Mouse (Mus musculus) lung, postnatal 25 days (tissue): ENCODE results near the gene Tnp1.

ENCODE experiments used
- DNase-seq: peaks from one replicate; pipeline ENCODE4 v3.0.0; 2022; ENCODE audit warnings: low spot score

Gene Tnp1

GRCm38 (mm10) chr1:73006847-73007246 lies 8.9 kb downstream of the Tnp1 start:
- DNase-seq: no peak

- no peak for DNase-seq
These were observed 10.8 kb downstream of the Tnp1 start for GRCm38 (mm10) chr1:73004890-73005289.

DNA sequence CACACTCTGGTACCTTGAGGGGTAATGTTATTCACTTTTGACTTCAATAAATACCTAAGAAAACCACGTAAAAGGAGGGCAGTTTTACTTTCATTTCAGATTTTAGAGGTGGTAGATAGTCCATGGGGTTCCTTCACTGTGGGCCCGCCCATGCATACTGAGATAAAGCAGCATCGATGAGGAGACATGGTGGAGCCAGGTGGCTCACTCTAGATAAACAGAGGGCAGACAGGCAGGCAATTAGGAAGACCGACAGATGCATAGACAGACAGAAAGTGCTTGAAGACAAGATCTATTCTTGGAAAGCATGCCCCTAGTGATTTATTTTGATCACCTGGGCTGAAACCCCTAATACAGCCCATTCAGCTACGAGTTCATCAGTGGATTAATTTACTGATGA lies 13.1 kb downstream of the Tnp1 start:
- DNase-seq: no peak

GRCm38 (mm10) chr1:73001961-73002360 lies 13.7 kb downstream of the Tnp1 start:
- no peak for DNase-seq

GRCm38 (mm10) chr1:72994751-72995528 lies 20.8 kb downstream of the Tnp1 start:
- DNase-seq: no peak

DNA sequence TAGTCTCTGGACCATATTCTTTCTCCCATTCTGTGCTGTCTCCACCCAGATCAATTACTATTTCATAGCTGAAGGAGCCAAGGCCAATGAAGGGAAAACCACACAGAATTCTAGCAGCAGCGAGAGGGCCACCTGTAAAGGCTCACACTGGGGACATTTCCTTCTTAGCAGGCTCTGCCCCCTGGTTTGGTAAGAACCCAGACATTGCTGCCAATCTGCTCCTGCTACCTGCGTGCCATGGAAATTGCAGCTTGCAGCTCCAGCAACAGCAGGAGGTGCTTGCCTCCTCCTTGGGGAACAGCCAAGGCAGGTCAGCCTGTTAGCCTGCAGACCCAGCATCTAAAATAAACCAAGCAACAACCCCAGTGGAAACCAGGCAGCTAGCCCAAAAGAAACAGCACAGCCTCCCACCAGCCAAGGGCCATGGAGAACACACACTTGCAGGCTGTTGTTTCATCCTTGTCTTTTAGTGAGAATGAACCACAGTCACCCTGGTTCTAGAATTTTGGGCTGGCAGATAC lies 22.7 kb downstream of the Tnp1 start:
- DNase-seq: no peak

DNA sequence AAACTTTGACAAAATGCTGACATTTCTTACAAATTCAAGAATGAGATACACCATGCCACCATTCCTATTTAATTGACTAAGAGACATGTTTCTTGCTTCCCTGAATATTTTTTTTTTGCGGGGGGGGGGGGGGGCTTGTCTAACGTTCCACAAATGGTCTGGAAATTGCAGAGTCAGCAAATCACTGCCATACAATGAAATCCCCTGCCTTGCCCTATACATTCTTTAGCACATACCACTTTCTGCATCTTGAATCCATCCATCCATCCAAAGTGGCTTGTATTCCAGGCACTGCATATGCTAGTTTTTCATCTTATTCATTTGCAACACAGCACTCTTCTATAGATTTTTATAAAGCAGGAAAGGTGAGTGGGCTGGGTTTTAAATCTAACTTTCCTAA lies 23.5 kb downstream of the Tnp1 start:
- DNase-seq: no peak

GRCm38 (mm10) chr1:72988904-72989303 lies 26.8 kb downstream of the Tnp1 start:
- no peak for DNase-seq

DNA sequence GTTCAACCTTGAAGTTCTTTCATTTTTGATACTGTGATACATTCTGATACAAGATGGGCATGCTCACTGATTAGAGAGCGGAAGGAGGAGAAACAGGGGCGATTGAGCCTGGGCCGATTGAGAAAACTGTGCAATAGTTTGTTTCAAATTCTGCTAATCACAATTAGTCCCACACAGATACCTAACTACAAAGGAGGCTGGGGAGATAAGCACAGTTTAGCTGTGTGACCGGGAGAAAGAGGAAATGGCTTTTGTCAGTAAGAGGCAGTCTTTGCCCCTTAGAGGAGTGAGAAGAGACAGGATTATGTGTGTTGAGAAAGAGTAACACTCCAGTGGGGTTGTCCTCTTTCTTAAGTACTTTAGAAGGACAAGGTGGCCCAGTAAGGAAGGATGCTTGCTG lies 29.0 kb downstream of the Tnp1 start:
- no peak for DNase-seq

DNA sequence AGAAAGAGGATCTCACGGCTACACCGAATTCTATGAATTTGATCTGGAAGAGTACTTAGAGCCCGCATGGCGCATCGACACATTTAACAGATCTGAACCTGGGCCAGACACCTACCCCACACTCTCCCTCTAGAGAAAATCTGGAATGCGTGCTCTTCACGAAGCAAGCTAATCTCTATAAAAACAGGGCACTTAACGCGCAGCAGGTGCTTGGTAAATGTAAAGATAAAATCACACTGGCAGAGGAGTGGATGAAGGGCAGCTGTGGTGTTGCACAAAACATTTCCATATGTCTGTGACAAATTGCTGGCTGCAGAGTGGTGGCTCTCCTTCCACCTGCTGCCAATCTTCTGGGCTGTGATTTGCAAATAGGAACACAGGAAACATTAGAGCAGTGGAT lies 36.8 kb downstream of the Tnp1 start:
- DNase-seq: no peak

DNA sequence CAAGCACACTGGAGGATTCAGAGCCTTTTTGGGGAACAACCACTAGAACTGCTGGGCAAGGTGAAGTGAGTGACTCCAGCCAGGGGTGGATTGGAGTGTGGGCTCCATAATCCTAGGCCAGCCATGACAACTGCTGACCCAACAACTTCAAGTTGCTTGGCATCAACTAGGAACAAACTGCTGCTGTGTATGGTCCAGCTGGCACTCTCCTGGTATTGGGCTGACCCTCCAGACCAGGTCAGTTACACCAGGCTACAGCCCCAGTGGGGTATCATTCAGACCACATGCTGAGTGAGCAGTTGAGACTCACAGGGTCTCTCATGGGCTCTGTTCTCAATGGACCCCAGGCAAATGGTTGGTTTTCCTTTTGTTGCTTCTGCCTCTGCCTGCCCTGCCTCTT lies 41.5 kb downstream of the Tnp1 start:
- DNase-seq: no peak

DNA sequence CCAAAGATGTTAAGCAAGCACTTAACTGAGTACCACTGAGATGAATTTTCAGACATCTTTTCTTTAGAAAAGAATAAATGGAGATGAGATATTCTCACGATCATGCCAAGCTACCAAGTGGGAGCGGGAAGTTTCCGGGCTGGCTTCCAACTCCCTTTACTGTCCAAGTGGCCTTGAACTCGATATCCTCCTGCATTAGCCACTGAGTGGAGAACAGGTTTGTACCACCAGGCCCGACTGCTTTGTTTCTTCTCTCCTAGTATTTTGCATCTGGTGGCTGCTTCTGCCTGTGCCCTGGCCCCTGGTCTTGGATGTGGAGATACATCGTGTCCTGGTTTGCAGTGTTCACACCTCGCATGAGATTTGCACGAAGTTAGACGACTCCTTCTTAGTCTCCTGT lies 45.2 kb downstream of the Tnp1 start:
- no peak for DNase-seq

- DNase-seq: no peak
These were observed 46.4 kb downstream of the Tnp1 start for GRCm38 (mm10) chr1:72969113-72969812.

DNA sequence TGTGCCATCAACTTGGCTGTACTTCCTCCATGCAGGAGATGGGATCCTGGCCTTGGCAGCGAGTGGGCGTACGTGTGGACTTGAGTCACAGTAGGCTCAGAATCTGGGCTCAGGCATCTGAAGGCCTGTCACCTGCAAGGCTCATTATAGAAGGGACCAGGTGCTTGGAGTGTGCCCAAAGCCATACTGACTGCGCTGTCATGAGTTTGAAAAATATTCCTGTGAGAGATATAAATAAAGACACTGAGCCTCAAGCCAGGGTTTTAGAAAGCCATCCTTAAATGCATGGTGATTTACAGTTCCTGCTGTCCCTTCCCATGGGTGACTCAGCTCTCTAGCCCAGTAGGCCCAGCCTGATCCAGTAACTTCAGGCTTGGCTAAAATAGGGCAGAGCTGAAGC lies 49.3 kb downstream of the Tnp1 start:
- DNase-seq: no peak
